Mouse (Mus musculus) embryonic fibroblast, embryonic 13.5 days (primary cell): Measurements from ENCODE around the gene Prkd1.

Experiments used
- CTCF ChIP-seq: IDR thresholded peaks from 2 replicates; pipeline ENCODE4 v1.5.1; 2011; ENCODE audit warnings: mild to moderate bottlenecking, control low read depth, low read length, moderate library complexity, borderline replicate concordance; ENCODE audit not compliant: insufficient read depth
- POLR2A ChIP-seq: IDR thresholded peaks from 2 replicates; pipeline ENCODE4 v1.6.1; 2011; ENCODE audit warnings: low read depth, mild to moderate bottlenecking, control low read depth, low read length, moderate library complexity

DNA sequence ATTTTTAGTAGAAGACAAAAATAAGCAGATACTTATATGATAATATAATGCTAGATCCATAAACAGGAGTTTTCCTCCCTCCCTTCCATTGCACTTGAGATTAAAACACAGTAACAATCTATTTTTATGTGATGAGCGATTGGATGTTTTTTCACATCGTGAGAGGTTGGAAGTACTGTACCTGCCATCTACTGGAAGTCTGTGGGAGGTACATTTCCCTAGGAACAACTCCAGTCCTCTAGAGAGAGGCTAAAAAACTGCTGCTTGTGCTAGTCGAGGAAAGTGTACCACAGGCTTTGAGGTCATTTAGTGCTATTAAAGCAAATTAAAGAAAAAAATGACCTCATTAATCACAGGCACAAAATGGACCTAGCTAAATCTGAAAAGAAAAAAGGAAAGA is 48.6 kb upstream of the Prkd1 start:
- TF ChIP-seq POLR2A (no peak), CTCF (no peak)
